In genomic region chr1:65118150-65118913, GRCm38 (mm10) we compare ENCODE assay signal across 14 mouse cellular contexts. TPM values are rescaled to one million over a fixed set of nuclear protein-coding genes. Genes with fewer than 3 reads are reported as not detected.
DNase-seq lines count a peak whose midpoint lies in the region; ATAC-seq and TF ChIP-seq lines count a peak whose summit lies in the region.
"Had no signal": no experiment of that assay in that cellular context is flagged by ENCODE, and none has a peak within 500 bp of the region (broad histone marks: within the 10 kb centered on the region; RNA-seq: fewer than 3 reads in every experiment).

No protein-coding gene starts in this region.

- H3K4me1 ChIP-seq in intestine, embryonic 16.5 days (ENCODE audit: control insufficient read depth, insufficient read depth, low read length) = 0 out of 2 replicates have a peak, but pooled peaks cover 3% of the 10 kb centered on the region
- no peaks in the 10 kb centered on the region for H3K4me1 ChIP-seq in kidney, postnatal 0 days (replicated peaks; ENCODE audit: insufficient read depth, low read length)
- H3K4me1 ChIP-seq in stomach, embryonic 16.5 days (ENCODE audit: control insufficient read depth, insufficient read depth, low read length) = no peaks in the 10 kb centered on the region
- H3K4me1 ChIP-seq in neural tube, embryonic 15.5 days = 0 out of 2 replicates have a peak, but pooled peaks cover 2% of the 10 kb centered on the region
- H3K4me1 ChIP-seq: heart, embryonic 15.5 days; hindbrain, embryonic 13.5 days; limb, embryonic 15.5 days; lung, embryonic 15.5 days had no signal

- H3K27me3 ChIP-seq in intestine, embryonic 16.5 days (replicated peaks; ENCODE audit: control insufficient read depth, insufficient read depth, low read length) = no peaks in the 10 kb centered on the region
- H3K27me3 ChIP-seq in kidney, postnatal 0 days (ENCODE audit: insufficient read depth, low read length) = no peaks in the 10 kb centered on the region
- no peaks in the 10 kb centered on the region for H3K27me3 ChIP-seq in stomach, embryonic 16.5 days (ENCODE audit: control insufficient read depth, insufficient read depth, low read length)
- H3K27me3 ChIP-seq in neural tube, embryonic 15.5 days (replicated peaks) = no peaks in the 10 kb centered on the region
- H3K27me3 ChIP-seq: heart, embryonic 15.5 days; hindbrain, embryonic 13.5 days; limb, embryonic 15.5 days; lung, embryonic 15.5 days had no signal

- no peaks in the 10 kb centered on the region for H3K9me3 ChIP-seq in intestine, embryonic 16.5 days (ENCODE audit: control insufficient read depth, low read length)
- no peaks in the 10 kb centered on the region for H3K9me3 ChIP-seq in kidney, postnatal 0 days (replicated peaks; ENCODE audit: low read length)
- H3K9me3 ChIP-seq in stomach, embryonic 16.5 days (replicated peaks; ENCODE audit: control insufficient read depth, low read length) = no peaks in the 10 kb centered on the region
- no peaks in the 10 kb centered on the region for H3K9me3 ChIP-seq in neural tube, embryonic 15.5 days (replicated peaks)
- H3K9me3 ChIP-seq: heart, embryonic 15.5 days; hindbrain, embryonic 13.5 days; limb, embryonic 15.5 days; lung, embryonic 15.5 days had no signal

- no peak overlapping the region for H3K4me3 ChIP-seq in intestine, embryonic 16.5 days (ENCODE audit: low read length)
- no peak overlapping the region for H3K4me3 ChIP-seq in kidney, postnatal 0 days (replicated peaks; ENCODE audit: low read depth, low read length)
- H3K4me3 ChIP-seq in stomach, embryonic 16.5 days (replicated peaks; ENCODE audit: low read length) = no peak overlapping the region
- H3K4me3 ChIP-seq in neural tube, embryonic 15.5 days (replicated peaks) = no peak overlapping the region
- H3K4me3 ChIP-seq: heart, embryonic 15.5 days; hindbrain, embryonic 13.5 days; limb, embryonic 15.5 days; lung, embryonic 15.5 days had no signal

- no peaks in the 10 kb centered on the region for H3K36me3 ChIP-seq in intestine, embryonic 16.5 days (ENCODE audit: control insufficient read depth, insufficient read depth, low read length)
- H3K36me3 ChIP-seq in kidney, postnatal 0 days (ENCODE audit: insufficient read depth, low read length) = no peaks in the 10 kb centered on the region
- H3K36me3 ChIP-seq in stomach, embryonic 16.5 days (ENCODE audit: control insufficient read depth, insufficient read depth, low read length) = no peaks in the 10 kb centered on the region
- H3K36me3 ChIP-seq in neural tube, embryonic 15.5 days = no peaks in the 10 kb centered on the region
- H3K36me3 ChIP-seq: heart, embryonic 15.5 days; hindbrain, embryonic 13.5 days; limb, embryonic 15.5 days; lung, embryonic 15.5 days had no signal

- WGBS in intestine, embryonic 16.5 days = 42% methylated on average over 8 of the region's 8 CpGs
- 48% methylated on average over 8 of the region's 8 CpGs for WGBS in kidney, postnatal 0 days
- 48% methylated on average over 8 of the region's 8 CpGs for WGBS in stomach, embryonic 16.5 days
- WGBS in neural tube, embryonic 15.5 days = 86% methylated on average over 8 of the region's 8 CpGs

- H3K9ac ChIP-seq in intestine, embryonic 16.5 days (ENCODE audit: low read depth, low read length) = no peak overlapping the region
- no peak overlapping the region for H3K9ac ChIP-seq in kidney, postnatal 0 days (ENCODE audit: low read depth, low read length)
- no peak overlapping the region for H3K9ac ChIP-seq in stomach, embryonic 16.5 days (ENCODE audit: low read length)
- H3K9ac ChIP-seq in neural tube, embryonic 15.5 days (replicated peaks) = no peak overlapping the region
- H3K9ac ChIP-seq: heart, embryonic 15.5 days; hindbrain, embryonic 13.5 days; limb, embryonic 15.5 days; lung, embryonic 15.5 days had no signal

- DNase-seq in NIH3T3 (ENCODE audit: low read depth) = peak; percentile 10
- peak; percentile 41 for DNase-seq in kidney, postnatal 0 days (ENCODE audit: low spot score)
- DNase-seq in cerebellum, postnatal 4 days (ENCODE audit: low spot score in 2 of 2) = no peak
- no peak for DNase-seq in thymus, postnatal 10 days (ENCODE audit: low spot score in 2 of 2)
- DNase-seq: adrenal gland, postnatal 25 days; cerebellum, adult 9-11 months had no signal

- peak; percentile 97 for ATAC-seq in intestine, embryonic 16.5 days
- ATAC-seq in kidney, postnatal 0 days (replicated peaks; ENCODE audit: low FRiP score, low read depth) = peak; percentile 93
- peak; percentile 86; the same call in 1 of the 2 replicates for ATAC-seq in stomach, embryonic 16.5 days (ENCODE audit: insufficient read depth, low FRiP score)
- ATAC-seq in neural tube, embryonic 15.5 days (ENCODE audit: low FRiP score) = no peak

- TF ChIP-seq CTCF in kidney, postnatal 0 days (IDR thresholded peaks at IDR 0.05; ENCODE audit: low read depth) = no peak

- no peak overlapping the region for H3K4me2 ChIP-seq in intestine, embryonic 16.5 days (ENCODE audit: low read depth, low read length)
- H3K4me2 ChIP-seq in kidney, postnatal 0 days (ENCODE audit: low read length) = no peak overlapping the region
- H3K4me2 ChIP-seq in stomach, embryonic 16.5 days (ENCODE audit: low read depth, low read length) = no peak overlapping the region
- no peak overlapping the region for H3K4me2 ChIP-seq in neural tube, embryonic 15.5 days
- H3K4me2 ChIP-seq: heart, embryonic 15.5 days; hindbrain, embryonic 13.5 days; limb, embryonic 15.5 days; lung, embryonic 15.5 days; midbrain, embryonic 11.5 days had no signal

- H3K27ac ChIP-seq in intestine, embryonic 16.5 days (ENCODE audit: low read length) = peak overlapping the region; percentile 83
- peak overlapping the region; percentile 77 for H3K27ac ChIP-seq in kidney, postnatal 0 days
- peak overlapping the region; percentile 82 for H3K27ac ChIP-seq in stomach, embryonic 16.5 days (ENCODE audit: low read length)
- no peak overlapping the region for H3K27ac ChIP-seq in neural tube, embryonic 15.5 days (replicated peaks)
- H3K27ac ChIP-seq: heart, embryonic 15.5 days; hindbrain, embryonic 13.5 days; limb, embryonic 15.5 days; lung, embryonic 15.5 days had no signal

RNA-seq across cellular contexts. Expression of gene Gm28845, which starts 1.0 kb away (rescaled TPM):
- polyA plus RNA-seq in intestine, embryonic 16.5 days (2015; fragmentation: Nextera tagmentation; extraction: Ambion mirVana) = not detected in 2 replicates
- polyA plus RNA-seq in kidney, postnatal 0 days (2015; fragmentation: Nextera tagmentation; extraction: Ambion mirVana) = not detected in 2 replicates
- polyA plus RNA-seq in stomach, embryonic 16.5 days (2015; fragmentation: Nextera tagmentation; extraction: Ambion mirVana) = not detected in 2 replicates
- polyA plus RNA-seq in neural tube, embryonic 15.5 days (2015; fragmentation: Nextera tagmentation; extraction: Ambion mirVana) = 0.56 TPM in 1 of 2 replicates, not detected in the other
- polyA plus RNA-seq: heart, embryonic 15.5 days; hindbrain, embryonic 13.5 days; limb, embryonic 15.5 days; lung, embryonic 15.5 days; midbrain, embryonic 11.5 days had no signal

RNA-seq across cellular contexts. Expression of gene D630023F18Rik, which starts 4.7 kb away (rescaled TPM):
- polyA plus RNA-seq in intestine, embryonic 16.5 days (2015; fragmentation: Nextera tagmentation; extraction: Ambion mirVana) = 0.34 TPM in 1 of 2 replicates, not detected in the other
- polyA plus RNA-seq in kidney, postnatal 0 days (2015; fragmentation: Nextera tagmentation; extraction: Ambion mirVana) = 3.3 and 3.9 TPM in 2 replicates
- 0.17 TPM in 1 of 2 replicates, not detected in the other for polyA plus RNA-seq in stomach, embryonic 16.5 days (2015; fragmentation: Nextera tagmentation; extraction: Ambion mirVana)
- 2.3 and 2.4 TPM in 2 replicates for polyA plus RNA-seq in neural tube, embryonic 15.5 days (2015; fragmentation: Nextera tagmentation; extraction: Ambion mirVana)

RNA-seq across cellular contexts. Expression of gene Cryga, which starts 15.2 kb away (rescaled TPM):
- polyA plus RNA-seq in intestine, embryonic 16.5 days (2015; fragmentation: Nextera tagmentation; extraction: Ambion mirVana) = not detected in 2 replicates
- polyA plus RNA-seq in kidney, postnatal 0 days (2015; fragmentation: Nextera tagmentation; extraction: Ambion mirVana) = not detected in 2 replicates
- not detected in 2 replicates for polyA plus RNA-seq in stomach, embryonic 16.5 days (2015; fragmentation: Nextera tagmentation; extraction: Ambion mirVana)
- 0.35 TPM in 1 of 2 replicates, not detected in the other for polyA plus RNA-seq in neural tube, embryonic 15.5 days (2015; fragmentation: Nextera tagmentation; extraction: Ambion mirVana)
- polyA plus RNA-seq: heart, embryonic 15.5 days; hindbrain, embryonic 13.5 days; limb, embryonic 15.5 days; lung, embryonic 15.5 days; midbrain, embryonic 11.5 days had no signal

RNA-seq across cellular contexts. Expression of gene Crygb, which starts 36.2 kb away (rescaled TPM):
- not detected in 2 replicates for polyA plus RNA-seq in intestine, embryonic 16.5 days (2015; fragmentation: Nextera tagmentation; extraction: Ambion mirVana)
- not detected in 2 replicates for polyA plus RNA-seq in kidney, postnatal 0 days (2015; fragmentation: Nextera tagmentation; extraction: Ambion mirVana)
- not detected in 2 replicates for polyA plus RNA-seq in stomach, embryonic 16.5 days (2015; fragmentation: Nextera tagmentation; extraction: Ambion mirVana)
- 0.69 and 1.6 TPM in 2 replicates for polyA plus RNA-seq in neural tube, embryonic 15.5 days (2015; fragmentation: Nextera tagmentation; extraction: Ambion mirVana)
- polyA plus RNA-seq: hindbrain, embryonic 13.5 days; limb, embryonic 15.5 days; lung, embryonic 15.5 days; midbrain, embryonic 11.5 days had no signal

RNA-seq across cellular contexts. Expression of gene Crygc, which starts 44.8 kb away (rescaled TPM):
- not detected in 2 replicates for polyA plus RNA-seq in intestine, embryonic 16.5 days (2015; fragmentation: Nextera tagmentation; extraction: Ambion mirVana)
- polyA plus RNA-seq in kidney, postnatal 0 days (2015; fragmentation: Nextera tagmentation; extraction: Ambion mirVana) = not detected in 2 replicates
- not detected in 2 replicates for polyA plus RNA-seq in stomach, embryonic 16.5 days (2015; fragmentation: Nextera tagmentation; extraction: Ambion mirVana)
- polyA plus RNA-seq in neural tube, embryonic 15.5 days (2015; fragmentation: Nextera tagmentation; extraction: Ambion mirVana) = not detected in 2 replicates
- polyA plus RNA-seq: heart, embryonic 15.5 days; hindbrain, embryonic 13.5 days; limb, embryonic 15.5 days; lung, embryonic 15.5 days; midbrain, embryonic 11.5 days had no signal

Comparison
In these comparisons a context has a peak if more than half of its experiments do, and no peak if none do; other contexts are left out.
1. DNase-seq: peak in NIH3T3 (single experiment) and kidney, postnatal 0 days (single experiment); none in cerebellum, postnatal 4 days (0 of 2) and thymus, postnatal 10 days (0 of 2).